Mouse (Mus musculus) lung, adult 10 weeks (tissue): Measurements from ENCODE around the gene Agps. TPM values are rescaled to one million over a fixed set of nuclear protein-coding genes. Genes with fewer than 3 reads are reported as not detected.

ENCODE experiments used
- polyA plus RNA-seq: library from polyadenylated mRNA; stranded (reverse); fragments of 350-450 nt; fragmentation: Illumina TruSeq; extraction: RNeasy Lipid Tissue Mini Kit (QIAGEN cat#74804); gene quantifications from one replicate; pipeline ENCODE4 v1.2.3, GENCODE M21; 2014; ENCODE audit warnings: low read depth, low replicate concordance; ENCODE audit not compliant: insufficient read depth

Gene Agps
- 12.9 TPM for polyA plus RNA-seq

GRCm38 (mm10) chr2:75831881-75832633 lies at the start of gene Agps:
Gene Agps (plus strand): TSS chr2:75832177.

GRCm38 (mm10) chr2:75938117-75939063 lies 106.4 kb downstream of the Agps start, which contains the start of gene Ttc30b:
Gene Ttc30b (minus strand): TSS chr2:75938585.

GRCm38 (mm10) chr2:75977752-75978368 lies 145.9 kb downstream of the Agps start, which contains the start of gene Ttc30a2:
Gene Ttc30a2 (minus strand): TSS chr2:75978170.

Other genes starting within 250 kb of the Agps start
- gene Hnrnpa3, start 172.9 kb upstream of the Agps start, polyA plus RNA-seq: 280 TPM
- 83.7 TPM for gene Nfe2l2, start 127.5 kb upstream of the Agps start, polyA plus RNA-seq
- 10.9 TPM for gene Ttc30b, start 106.4 kb downstream of the Agps start, polyA plus RNA-seq
- gene Ttc30a2, start 146.0 kb downstream of the Agps start, polyA plus RNA-seq: 0.17 TPM
- gene Ttc30a1, start 149.8 kb downstream of the Agps start, polyA plus RNA-seq: 2.5 TPM